Mouse (Mus musculus) adrenal gland (tissue): ENCODE measurements around the gene Pard3.

ENCODE experiments used
- intact Hi-C: fragments of 180-260 bp; cut with DNase I; formaldehyde crosslinking; loops from one replicate; pipeline ENCODE4 v1.15.1; 2025

Pard3 gene

DNA sequence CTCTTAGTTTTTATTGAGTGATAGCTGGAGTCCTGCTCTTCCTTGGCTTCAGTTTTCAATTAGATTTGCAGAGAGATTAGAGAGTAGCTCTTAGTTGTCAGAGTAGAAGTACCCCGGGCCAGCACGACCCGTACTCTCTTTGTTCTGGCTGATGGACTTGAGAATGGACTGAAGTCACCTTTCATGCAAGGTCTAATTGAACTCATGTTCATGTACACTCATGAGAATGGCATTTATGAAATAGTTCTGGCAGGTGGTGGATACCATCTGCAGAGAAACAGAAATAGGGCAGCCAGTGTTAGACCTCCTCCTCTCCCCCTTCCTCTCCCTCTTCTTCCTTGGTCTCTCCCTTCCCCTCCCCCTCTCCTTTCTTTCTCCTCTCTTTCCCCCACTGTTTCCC lies 158.7 kb downstream of the Pard3 start:
- intact Hi-C loops: no loop called here

DNA sequence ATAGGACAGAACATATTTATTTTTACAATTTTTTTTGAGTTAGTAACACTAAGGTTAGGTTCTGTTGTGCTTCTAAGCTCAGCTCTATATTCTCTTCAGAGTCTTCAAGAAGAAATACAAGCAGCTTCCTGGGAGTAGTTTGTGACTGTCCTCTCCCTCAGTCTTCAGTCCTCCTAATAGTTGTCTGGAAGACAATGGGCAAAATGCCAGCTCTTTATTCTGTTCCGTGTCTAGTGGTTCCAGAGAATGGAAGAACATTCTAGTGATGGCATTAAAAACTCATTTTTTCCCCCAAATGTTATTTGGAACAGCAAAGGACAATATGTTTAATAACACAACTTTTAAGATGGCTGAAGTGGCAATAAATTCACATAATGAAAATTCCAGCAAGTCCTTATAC lies 163.3 kb downstream of the Pard3 start:
- intact Hi-C loops: no loop called here

DNA sequence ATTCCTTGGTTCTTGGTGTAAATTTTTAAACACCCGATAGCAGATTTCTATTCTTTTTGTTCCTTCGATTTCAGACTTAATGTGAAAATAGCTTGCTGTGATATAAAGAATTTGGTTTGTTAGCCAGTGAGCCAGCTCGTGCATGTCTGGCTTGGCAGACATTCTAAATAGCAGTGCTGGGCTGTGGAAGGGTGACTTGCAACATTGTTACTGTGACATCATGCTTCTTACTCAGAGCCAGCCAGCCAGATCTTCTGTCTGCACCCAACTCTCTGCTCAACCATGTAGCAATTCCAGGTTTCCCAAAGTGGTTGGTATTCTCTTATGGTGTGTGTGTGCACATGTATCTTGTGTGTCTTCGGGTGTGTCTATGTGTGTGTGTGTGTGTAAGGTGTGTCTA lies 163.7 kb downstream of the Pard3 start:
- intact Hi-C loops: no loop called here

DNA sequence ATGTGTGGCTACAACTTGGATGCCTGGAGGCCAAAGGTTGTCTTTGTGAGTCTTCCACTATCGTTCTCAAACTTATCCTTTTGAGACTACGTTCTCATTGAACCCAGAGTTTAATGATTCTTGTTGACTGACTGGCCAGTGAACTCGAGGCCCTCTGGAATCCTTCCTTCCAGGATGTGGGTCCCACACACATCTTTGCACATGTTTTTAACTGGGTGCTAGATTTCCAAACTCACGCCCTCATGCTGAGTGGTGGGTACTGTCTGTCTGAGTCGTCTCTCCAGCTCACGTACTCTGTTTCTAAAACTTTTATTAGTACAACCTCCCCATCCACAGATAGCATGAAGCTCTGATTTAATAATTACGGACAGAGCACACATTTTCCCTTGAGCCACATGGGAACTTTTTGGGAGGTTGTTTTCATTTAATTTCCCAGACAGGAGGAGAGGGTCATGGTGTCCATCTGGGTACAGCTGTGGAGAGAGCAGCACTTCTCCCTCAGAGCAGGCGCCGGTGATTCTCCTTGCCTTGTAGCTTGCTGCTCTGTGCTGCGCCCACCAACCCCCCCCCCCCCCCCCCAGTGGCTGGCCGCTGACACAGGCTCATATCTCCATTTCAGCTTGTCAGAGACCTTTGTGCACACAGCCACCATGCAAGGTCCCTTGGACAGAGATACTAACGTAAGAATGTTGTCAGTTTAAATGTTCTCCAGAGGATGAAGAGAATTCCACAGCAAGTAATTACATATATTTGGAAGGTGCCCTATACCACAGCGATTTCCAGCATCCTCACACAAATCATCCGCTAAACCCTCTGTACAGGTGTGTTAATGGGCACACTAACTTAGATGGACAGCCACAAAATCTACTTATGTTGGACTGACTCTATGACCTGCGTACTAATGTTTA lies 165.9 kb downstream of the Pard3 start:
- intact Hi-C loops: no loop called here

DNA sequence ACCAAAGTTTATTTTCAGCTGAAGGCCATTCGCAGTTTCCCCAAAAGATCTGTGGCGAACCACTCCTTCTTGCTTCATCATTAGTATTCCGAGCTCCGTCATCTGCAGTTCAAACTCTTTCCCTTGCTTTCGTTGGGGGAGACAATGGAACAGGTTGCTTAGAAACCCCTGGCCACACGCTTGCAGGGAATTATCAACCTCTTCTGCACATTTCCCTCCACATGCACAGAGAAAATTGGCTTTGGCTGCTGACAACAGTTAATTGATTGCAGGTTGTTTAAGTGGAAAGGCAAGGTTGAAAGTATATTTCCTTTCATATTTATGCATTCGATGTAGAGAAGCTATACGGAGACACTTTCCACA lies 166.5 kb downstream of the Pard3 start:
- intact Hi-C loops: no loop called here

DNA sequence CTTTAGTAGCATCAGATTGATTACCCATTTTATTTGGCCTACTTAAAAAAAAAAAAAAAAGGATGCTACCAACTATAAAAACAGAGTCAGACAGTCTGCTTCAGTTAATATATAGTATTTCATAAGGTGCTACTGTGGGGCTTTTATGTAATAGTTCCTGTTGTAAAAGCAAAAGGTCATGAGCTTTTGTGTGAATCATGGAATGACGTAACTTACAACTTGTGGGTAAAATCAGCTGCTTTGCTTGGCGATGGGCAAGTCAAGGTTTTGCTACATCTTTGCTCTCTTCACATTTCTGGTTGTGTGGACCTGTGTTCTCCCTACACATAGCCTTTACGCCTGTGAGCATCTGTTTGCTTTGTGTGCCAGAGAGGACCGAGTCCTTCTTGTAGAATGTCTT lies 179.7 kb downstream of the Pard3 start:
- intact Hi-C loops: no loop called here

DNA sequence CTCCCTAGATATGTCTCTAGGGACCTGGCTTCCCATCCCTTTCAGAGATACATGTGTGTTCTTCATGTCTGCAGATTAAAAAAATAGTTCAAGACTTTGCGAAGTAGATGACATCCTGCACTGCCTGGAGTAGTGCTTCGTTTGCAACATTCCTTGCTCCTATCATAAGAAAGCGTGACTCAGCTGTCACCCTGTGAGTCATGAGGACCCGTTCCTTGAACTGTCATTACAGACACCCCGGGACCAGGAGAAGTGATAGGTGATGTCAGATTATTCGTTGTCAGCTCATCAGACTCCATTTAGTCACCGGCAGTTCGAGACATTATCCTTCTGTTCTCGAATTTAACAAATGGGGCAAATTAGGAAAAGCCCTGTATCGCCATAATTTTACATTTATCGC lies 180.1 kb downstream of the Pard3 start:
- intact Hi-C loops: no loop called here

DNA sequence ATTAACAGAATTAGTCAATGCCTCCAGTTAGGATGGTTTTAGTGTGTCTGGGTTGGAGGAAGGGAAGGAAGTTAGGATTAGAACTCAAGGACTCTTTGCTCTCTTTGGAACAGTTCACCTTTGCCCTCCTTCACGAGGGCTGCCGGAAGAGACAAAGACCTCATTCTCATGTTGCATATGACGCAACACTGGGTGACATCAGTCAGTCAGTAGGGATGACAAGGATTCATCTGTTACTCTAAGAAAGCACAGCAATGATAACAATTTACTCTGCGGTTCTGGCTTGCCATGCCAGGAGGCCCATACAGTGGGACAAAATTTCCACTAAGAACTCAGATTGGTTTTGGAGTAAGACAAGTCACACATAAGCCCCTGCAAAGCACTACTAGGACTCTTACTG lies 187.1 kb downstream of the Pard3 start:
- intact Hi-C loops: no loop called here

DNA sequence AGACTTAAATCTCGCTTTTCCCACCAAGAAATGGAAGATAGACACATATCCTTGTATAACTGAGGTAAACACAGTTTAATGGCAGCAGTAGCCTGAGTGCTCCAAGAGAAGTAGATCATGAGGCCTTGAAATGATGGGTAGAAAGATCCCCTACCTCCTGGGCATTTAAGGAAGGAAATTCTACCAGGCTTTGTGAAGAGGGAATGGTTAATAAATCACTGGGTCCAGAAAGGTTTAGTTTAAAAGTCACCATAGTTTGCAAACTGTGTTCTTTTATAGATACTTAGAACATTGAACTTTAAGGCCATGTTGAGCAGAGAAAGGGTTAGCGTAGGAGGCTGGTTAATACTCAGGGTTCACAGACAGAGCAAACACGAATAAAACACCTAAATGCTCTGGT lies 187.8 kb downstream of the Pard3 start:
- intact Hi-C loops: no loop called here

DNA sequence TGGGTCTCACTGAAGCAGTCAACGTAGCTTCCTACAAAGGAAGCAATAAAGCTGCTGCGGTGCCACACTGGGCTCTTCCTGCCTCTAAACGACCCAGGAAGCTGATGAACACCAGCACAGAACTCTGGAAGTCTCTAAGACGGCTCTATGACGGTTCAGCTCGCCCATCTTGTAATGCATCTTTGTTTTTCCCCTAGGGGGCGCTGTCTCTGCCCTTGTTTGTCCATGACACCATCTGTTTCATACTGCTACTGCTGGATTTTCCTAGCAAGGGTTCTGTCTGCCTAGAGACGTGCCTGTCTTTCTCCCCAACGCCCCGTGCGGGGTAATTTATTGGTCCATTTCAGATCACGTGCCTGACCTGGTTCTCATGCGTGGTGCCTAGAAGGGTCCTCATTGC lies 188.3 kb downstream of the Pard3 start:
- intact Hi-C loops: no loop called here

DNA sequence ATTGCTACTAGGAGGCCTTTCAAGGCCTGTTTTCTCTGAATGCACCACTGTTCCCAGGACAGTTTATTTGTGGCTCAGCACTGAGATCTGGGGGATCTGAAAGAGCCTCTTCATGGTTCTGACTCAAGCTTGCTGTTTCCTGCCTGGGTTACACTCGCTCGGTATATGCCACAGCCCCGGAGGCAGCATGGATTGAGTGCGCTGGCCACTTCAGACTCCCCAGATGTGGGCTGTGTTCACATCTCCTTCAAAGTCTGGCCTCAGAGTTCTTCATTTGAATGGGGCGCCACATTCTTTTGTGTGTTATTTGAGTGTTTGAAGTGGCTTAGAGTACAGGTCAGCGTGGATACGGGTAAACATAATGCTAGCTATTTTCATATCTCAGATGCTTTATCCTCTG lies 190.9 kb downstream of the Pard3 start:
- intact Hi-C loops: no loop called here

DNA sequence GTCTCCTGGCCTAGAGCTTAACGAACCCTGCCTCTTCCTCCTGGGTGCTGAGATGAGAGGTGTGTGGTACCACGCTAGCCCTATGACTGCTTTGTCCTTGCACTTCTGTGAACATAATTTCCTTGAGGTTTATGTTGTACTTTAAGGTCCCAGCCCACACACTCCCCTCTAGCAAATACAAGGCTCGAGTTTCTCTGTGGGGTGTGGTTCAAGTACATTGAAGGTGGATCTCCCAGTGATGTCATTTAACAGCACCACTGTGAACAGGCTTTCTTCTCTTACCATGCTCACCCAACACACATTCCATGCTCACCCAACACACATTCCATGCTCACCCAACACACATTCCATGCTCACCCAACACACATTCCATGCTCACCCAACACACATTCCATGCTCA lies 193.4 kb downstream of the Pard3 start:
- intact Hi-C loops: no loop called here

DNA sequence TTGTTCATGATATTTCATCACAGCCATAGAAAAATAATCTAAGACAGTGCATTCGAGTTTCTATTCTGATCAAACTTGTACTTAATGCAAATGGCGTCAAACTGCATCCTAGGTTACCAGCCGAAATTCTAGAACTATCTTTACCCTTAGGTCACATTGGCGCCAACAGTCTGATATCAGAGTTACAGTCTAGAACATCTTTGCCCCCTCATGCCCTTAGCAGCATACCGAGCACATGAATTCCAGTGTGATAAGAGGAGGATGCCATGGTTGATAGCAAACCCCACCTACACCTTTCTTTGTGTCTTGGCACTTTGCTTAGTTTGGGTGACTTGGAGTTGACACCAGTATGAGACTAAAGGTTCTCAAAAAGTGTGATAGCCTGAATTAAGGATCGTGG lies 197.4 kb downstream of the Pard3 start:
- intact Hi-C loops: no loop called here

DNA sequence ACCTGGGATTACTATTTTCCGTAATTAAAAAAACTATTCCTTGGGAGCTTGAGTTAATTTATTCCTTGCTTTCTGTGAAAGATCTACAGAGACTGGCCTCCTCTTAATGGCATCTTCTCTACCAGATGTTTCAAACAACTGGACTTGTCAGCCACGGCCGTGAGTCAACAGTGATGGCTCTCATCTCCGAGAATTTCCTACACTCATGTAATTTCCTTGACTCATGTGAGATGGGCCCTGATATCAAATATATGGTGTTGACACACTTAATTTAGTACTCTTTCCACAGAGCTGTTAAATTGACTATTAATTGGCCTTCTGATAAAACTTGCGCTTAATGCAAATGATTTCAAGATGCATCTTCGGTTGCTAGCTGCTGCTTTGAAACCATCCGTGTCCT lies 198.3 kb downstream of the Pard3 start:
- intact Hi-C loops: no loop called here

DNA sequence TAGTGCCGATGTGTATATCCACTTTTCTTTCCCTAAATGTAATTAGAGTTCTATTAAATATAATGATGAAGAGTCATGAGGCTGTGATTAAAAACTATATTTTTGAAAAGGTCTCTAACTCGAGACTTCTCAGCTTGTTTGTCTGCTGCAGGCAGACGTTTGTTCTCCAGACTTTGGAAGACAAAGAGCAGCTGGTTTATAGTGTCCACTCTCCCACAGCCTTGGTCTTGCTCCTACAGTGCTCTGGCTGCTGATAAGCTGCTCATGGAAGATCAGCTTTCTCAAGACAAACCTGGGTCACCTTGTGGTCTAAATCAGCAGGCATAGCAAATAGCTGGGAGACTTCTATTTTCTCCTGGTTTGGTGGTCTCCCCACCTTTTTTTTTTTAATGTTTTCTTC lies 198.7 kb downstream of the Pard3 start:
- intact Hi-C loops: no loop called here

DNA sequence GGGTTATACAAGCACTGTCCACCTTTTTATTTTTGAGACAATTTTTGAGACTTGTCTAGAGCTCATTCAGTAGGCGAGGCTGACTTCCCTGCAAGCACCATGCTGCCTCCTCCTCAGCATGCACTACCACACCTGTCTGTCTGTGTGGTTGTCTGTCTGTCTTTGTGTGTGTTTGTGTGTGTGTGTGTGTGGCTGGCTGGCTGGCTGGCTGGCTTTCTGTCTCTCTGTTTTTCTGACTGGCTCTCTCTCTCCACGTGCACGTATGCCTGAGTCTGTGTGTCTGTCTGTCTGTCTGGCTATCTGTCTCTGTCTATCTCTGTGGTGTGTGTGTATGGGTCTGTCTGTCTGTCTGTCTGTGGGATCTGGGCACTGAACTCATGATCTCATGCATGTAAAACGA lies 199.2 kb downstream of the Pard3 start:
- intact Hi-C loops: no loop called here

DNA sequence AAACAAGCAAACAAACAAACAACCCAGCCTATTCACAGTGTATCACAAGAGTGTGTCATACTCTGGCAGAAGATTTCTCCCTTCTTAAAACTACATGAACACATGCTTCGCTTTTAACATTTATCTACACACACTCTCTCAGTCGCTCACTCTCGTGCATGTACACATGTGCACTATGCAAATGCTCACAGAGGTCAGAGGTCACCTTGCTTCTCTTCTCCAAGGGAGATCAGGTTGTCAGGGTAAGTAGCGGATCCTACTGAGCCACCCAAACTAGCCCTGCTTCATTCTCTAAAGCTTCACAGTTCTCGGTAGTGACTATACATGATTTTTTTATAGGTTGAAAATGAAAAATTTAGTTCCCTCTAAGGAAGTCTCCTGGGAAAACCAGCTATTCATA lies 199.8 kb downstream of the Pard3 start:
- intact Hi-C loops: no loop called here

DNA sequence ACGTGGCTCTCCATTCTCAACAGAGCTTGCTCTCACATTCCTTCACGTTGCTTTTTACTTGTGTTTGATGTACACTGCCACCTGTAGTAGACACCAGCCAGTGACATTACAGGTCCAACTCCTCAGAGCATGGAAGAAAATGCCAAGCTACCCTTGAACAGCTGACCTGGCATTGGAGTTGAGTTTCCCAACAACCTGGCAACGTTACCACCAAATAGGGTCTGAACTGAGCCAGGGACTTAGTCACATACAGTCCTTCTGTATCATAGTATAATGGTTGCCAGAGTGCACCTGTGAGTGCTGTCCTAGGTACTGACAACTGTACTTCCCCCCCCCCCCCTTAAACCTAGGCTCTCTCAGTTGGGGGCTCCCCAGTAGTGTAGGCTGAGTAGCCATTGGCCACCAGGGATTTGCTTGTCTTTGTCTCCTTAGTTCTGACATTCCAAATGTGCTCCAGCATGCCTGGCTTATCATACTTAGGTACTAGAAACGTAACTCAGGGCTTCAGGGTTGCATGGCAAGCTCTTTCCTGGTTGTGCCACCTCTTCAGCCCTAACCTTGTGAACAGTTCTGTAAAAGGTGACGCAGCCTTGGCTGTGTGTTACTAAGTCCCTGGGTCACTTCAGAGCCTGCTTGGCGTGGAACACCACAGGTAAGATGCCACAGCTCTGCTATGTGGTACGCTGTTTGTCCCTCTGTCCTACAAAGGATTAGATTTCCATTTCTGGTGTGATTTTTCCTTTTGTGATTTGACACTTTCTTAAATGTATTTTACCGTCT lies 201.2 kb downstream of the Pard3 start:
- intact Hi-C loops: no loop called here

DNA sequence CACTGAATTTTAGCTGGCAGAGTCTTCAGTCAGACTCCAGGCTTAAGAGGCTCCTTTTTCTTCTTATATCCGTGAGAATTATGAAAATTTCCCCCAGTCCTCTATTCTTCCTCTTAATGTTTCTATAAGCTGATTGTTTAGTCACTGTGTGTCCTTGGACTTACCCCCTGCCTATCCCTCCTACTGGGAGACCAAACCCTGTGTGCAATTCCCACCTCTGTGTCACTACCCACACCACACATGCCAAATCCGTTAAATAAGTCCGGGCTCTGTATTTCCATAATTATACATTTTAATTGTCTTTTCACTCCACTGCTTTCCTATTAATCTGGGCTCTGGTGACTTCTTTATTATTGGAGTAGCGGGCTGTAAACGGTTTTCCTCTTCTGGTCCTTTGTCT lies 203.1 kb downstream of the Pard3 start:
- intact Hi-C loops: no loop called here

DNA sequence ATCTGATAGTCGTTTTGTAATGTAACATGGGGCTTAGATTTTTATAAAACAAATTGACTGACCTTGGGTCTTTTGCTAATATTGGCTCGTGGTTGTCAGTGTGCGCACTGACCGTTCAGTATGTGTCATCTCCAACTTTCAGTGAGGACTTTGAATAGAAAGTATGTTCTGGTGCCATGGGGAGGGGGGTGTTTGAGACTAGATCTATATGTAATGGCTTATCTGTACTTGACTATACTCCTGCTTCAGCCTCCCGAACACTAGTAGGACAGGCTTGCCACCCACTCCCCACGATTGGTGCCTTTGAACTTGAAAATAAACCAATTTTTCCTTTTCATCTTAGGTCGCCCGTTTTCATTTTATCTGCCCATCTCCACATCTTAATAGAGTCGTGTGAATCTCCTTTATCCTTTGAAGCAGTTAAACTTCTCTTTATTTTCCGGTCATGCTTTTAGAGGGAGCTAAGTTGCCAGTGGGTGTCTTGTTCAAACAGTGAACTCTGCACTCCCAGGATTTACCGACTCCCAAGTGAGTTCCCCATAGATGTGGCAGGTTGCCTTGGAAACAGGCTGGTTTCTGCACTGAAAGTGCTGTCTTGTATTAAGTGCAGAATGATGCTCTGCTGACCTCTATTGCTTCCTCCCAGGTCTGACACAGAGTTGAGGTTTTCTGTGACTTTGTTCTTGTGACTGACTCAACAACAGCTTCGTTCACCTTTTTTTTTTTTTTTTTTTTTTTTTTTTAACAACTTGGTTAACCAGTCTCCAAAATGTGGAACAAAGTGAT lies 204.7 kb downstream of the Pard3 start:
- intact Hi-C loops: no loop called here

DNA sequence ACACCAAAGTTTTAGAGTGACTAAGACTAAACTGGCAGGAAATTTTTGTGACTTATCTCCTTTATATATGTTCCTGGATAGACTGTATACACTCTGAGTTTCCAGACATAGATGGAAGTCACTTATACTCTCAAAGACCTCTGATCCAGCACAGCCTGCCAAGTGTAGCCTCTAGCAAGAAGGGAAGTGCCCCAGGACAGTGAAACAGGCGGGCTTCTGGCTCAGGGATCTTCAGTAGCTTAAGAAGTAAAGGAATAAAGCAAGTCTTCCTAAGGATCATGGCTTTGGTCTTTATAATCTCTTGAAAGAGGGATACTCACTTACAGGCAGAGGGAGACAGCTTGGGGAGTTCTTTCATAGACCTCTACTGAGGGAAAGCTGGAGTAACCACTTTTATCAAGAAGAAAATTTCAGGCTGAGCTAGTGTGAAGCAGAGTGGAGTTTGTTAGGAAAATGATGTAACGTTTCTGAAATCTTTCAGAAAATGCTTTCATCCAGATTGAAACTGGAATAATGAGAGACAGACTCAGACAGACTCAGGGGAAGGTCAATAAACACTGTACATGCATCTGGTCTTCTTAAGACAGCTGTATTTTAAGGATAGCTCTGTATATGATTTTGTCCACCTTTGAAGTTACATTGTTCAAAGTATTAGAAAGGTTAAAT lies 205.5 kb downstream of the Pard3 start:
- intact Hi-C loops: no loop called here

DNA sequence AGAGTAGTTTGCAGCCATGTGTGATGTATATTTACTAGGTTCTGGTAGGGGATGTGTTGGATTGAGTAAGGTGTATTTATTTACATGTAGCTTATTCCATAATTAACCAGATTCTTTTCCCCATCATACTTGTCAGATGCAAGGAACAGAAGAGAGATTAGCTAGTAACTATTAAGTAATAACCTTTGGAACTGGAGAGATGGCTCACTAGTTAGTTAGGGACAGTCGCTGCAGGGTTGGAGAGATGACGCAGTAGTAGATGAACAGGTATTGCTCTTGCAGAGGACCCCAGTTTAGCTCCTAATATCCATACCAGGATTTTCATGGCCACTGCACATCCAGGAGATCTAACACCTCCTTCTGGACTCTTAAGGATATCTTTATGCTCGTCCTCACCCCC lies 207.5 kb downstream of the Pard3 start:
- intact Hi-C loops: no loop called here
